Mouse (Mus musculus): ENCODE data around the gene Arl8b. TPM values are rescaled to one million over a fixed set of nuclear protein-coding genes. Genes with fewer than 3 reads are reported as not detected.
"Not testable (repeated sequence)": the region's sequence is repeated elsewhere in the genome, so short reads cannot be mapped to it uniquely, and the experiment has no call there.

Gene Arl8b
- polyA plus RNA-seq, 1 experiment from 2014 or later = 90.9 TPM

- no peak for ATAC-seq (ENCODE audit: insufficient read depth, low FRiP score, low TSS enrichment)
- Histone ChIP-seq H3K4me2 (ENCODE audit: low read depth) (no peak overlapping the region), H3K4me3 (ENCODE audit: low read depth, low read length) (no peak overlapping the region), H3K27ac (ENCODE audit: low read depth, low read length) (no peak overlapping the region), H3K9me3 (ENCODE audit: control insufficient read depth, low read length) (no peaks in the 10 kb centered on the region), H3K36me3 (ENCODE audit: control insufficient read depth, insufficient read depth, low read length) (peaks cover 12% of the 10 kb centered on the region), H3K9ac (ENCODE audit: low read length) (no peak overlapping the region), H3K27me3 (ENCODE audit: control insufficient read depth, insufficient read depth, low read length) (no peaks in the 10 kb centered on the region), H3K4me1 (ENCODE audit: control insufficient read depth, insufficient read depth, low read length) (no peaks in the 10 kb centered on the region)
- DNase-seq (ENCODE audit: low spot score) = no peak
- WGBS = 94% methylated on average over 8 of the region's 8 CpGs
These were observed 69.3 kb downstream of the Arl8b start for GRCm38 (mm10) chr6:108852088-108852670.

- Histone ChIP-seq H3K4me1 (ENCODE audit: control insufficient read depth, insufficient read depth, low read length) (no peaks in the 10 kb centered on the region), H3K9me3 (ENCODE audit: control insufficient read depth, low read length) (no peaks in the 10 kb centered on the region), H3K9ac (ENCODE audit: low read length) (no peak overlapping the region), H3K4me2 (ENCODE audit: low read depth) (no peak overlapping the region), H3K27ac (ENCODE audit: low read depth, low read length) (no peak overlapping the region), H3K36me3 (ENCODE audit: control insufficient read depth, insufficient read depth, low read length) (peaks cover 12% of the 10 kb centered on the region), H3K4me3 (ENCODE audit: low read depth, low read length) (no peak overlapping the region), H3K27me3 (ENCODE audit: control insufficient read depth, insufficient read depth, low read length) (no peaks in the 10 kb centered on the region)
- ATAC-seq (ENCODE audit: insufficient read depth, low FRiP score, low TSS enrichment) (no peak), DNase-seq (ENCODE audit: low spot score) (no peak)
- WGBS = 95% methylated on average over 5 of the region's 5 CpGs
These were observed 70.1 kb downstream of the Arl8b start for GRCm38 (mm10) chr6:108852986-108853385.

- no peak overlapping the region for H3K27ac ChIP-seq (ENCODE audit: low read depth, low read length)
- 96% methylated on average over 9 of the region's 9 CpGs for WGBS
- 0 out of 2 replicates have a peak, but pooled peaks cover 2% of the 10 kb centered on the region for H3K9me3 ChIP-seq (ENCODE audit: control insufficient read depth, low read length)
- no peak overlapping the region for H3K4me2 ChIP-seq (ENCODE audit: low read depth)
- H3K36me3 ChIP-seq (ENCODE audit: control insufficient read depth, insufficient read depth, low read length) = peaks cover 6% of the 10 kb centered on the region
- no peak overlapping the region for H3K9ac ChIP-seq (ENCODE audit: low read length)
- no peak for ATAC-seq (ENCODE audit: insufficient read depth, low FRiP score, low TSS enrichment)
- H3K27me3 ChIP-seq (ENCODE audit: control insufficient read depth, insufficient read depth, low read length) = no peaks in the 10 kb centered on the region
- no peak overlapping the region for H3K4me3 ChIP-seq (ENCODE audit: low read depth, low read length)
- H3K4me1 ChIP-seq (ENCODE audit: control insufficient read depth, insufficient read depth, low read length) = no peaks in the 10 kb centered on the region
- DNase-seq (ENCODE audit: low spot score) = no peak
These were observed 75.7 kb downstream of the Arl8b start for GRCm38 (mm10) chr6:108858583-108858982.

DNA sequence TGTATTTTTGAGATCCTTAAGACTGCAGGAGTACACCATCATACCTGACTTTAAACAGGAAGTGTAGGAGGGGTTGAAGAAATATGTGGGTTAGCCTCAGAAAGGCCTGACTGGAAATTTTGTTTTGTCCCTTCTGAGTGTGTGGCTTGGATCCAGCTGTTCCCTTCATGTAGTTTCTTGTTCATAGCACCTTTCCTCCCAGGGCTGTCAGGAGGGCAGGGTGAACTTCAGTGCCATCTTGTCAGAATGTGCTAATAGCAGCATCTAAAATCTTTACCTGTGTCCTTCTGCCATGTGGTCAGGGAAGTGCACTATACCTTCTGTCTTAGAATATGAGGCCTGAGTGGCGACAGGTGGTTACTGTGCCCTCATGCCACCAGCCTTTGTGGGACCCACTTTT is 78.3 kb downstream of the Arl8b start:
- no peak overlapping the region for H3K27ac ChIP-seq (ENCODE audit: low read depth, low read length)
- DNase-seq (ENCODE audit: low spot score) (no peak), ATAC-seq (ENCODE audit: insufficient read depth, low FRiP score, low TSS enrichment) (no peak)
- no peaks in the 10 kb centered on the region for H3K27me3 ChIP-seq (ENCODE audit: control insufficient read depth, insufficient read depth, low read length)
- WGBS = 89% methylated on average over 1 of the region's 1 CpGs
- no peaks in the 10 kb centered on the region for H3K4me1 ChIP-seq (ENCODE audit: control insufficient read depth, insufficient read depth, low read length)
- no peak overlapping the region for H3K4me3 ChIP-seq (ENCODE audit: low read depth, low read length)
- no peak overlapping the region for H3K9ac ChIP-seq (ENCODE audit: low read length)
- no peak overlapping the region for H3K4me2 ChIP-seq (ENCODE audit: low read depth)
- no peaks in the 10 kb centered on the region for H3K36me3 ChIP-seq (ENCODE audit: control insufficient read depth, insufficient read depth, low read length)
- H3K9me3 ChIP-seq (ENCODE audit: control insufficient read depth, low read length) = 0 out of 2 replicates have a peak, but pooled peaks cover 2% of the 10 kb centered on the region

- 0 out of 2 replicates have a peak, but pooled peaks cover 2% of the 10 kb centered on the region for H3K9me3 ChIP-seq (ENCODE audit: control insufficient read depth, low read length)
- H3K4me1 ChIP-seq (ENCODE audit: control insufficient read depth, insufficient read depth, low read length) = no peaks in the 10 kb centered on the region
- H3K27me3 ChIP-seq (ENCODE audit: control insufficient read depth, insufficient read depth, low read length) = no peaks in the 10 kb centered on the region
- H3K4me2 ChIP-seq (ENCODE audit: low read depth) = no peak overlapping the region
- H3K27ac ChIP-seq (ENCODE audit: low read depth, low read length) = no peak overlapping the region
- 92% methylated on average over 2 of the region's 2 CpGs for WGBS
- no peaks in the 10 kb centered on the region for H3K36me3 ChIP-seq (ENCODE audit: control insufficient read depth, insufficient read depth, low read length)
- DNase-seq (ENCODE audit: low spot score) (no peak), ATAC-seq (ENCODE audit: insufficient read depth, low FRiP score, low TSS enrichment) (no peak)
- no peak overlapping the region for H3K4me3 ChIP-seq (ENCODE audit: low read depth, low read length)
- H3K9ac ChIP-seq (ENCODE audit: low read length) = no peak overlapping the region
These were observed 79.6 kb downstream of the Arl8b start for GRCm38 (mm10) chr6:108862548-108862947.

DNA sequence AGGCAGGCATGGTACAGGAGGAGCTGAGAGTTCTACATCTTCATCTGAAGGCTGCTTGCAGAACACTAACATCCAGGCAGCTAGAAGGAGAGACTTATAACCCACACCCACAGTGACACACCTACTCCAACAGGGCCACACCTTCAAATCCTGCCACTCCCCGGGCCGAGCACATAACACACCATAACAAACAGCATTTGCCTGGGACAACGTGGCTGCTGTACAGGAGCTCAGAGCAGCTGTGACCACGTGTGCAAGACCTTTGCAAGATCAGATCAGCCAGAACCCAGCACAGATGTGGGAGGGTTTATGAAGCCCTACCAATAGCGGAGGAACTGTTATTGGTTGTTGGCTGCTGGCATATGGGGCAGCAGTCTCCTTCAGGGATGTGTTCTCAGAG is 83.4 kb downstream of the Arl8b start:
- Histone ChIP-seq H3K36me3 (ENCODE audit: control insufficient read depth, insufficient read depth, low read length) (no peaks in the 10 kb centered on the region), H3K4me1 (ENCODE audit: control insufficient read depth, insufficient read depth, low read length) (no peaks in the 10 kb centered on the region), H3K9me3 (ENCODE audit: control insufficient read depth, low read length) (0 out of 2 replicates have a peak, but pooled peaks cover 2% of the 10 kb centered on the region), H3K9ac (ENCODE audit: low read length) (no peak overlapping the region), H3K27ac (ENCODE audit: low read depth, low read length) (no peak overlapping the region), H3K4me2 (ENCODE audit: low read depth) (no peak overlapping the region), H3K4me3 (ENCODE audit: low read depth, low read length) (no peak overlapping the region), H3K27me3 (ENCODE audit: control insufficient read depth, insufficient read depth, low read length) (no peaks in the 10 kb centered on the region)
- WGBS = 82% methylated on average over 5 of the region's 5 CpGs
- DNase-seq (ENCODE audit: low spot score) (no peak), ATAC-seq (ENCODE audit: insufficient read depth, low FRiP score, low TSS enrichment) (no peak)

GRCm38 (mm10) chr6:108869031-108869430 is 86.1 kb downstream of the Arl8b start:
- not testable (repeated sequence) for H3K27me3 ChIP-seq (ENCODE audit: control insufficient read depth, insufficient read depth, low read length); H3K4me1 ChIP-seq (ENCODE audit: control insufficient read depth, insufficient read depth, low read length); H3K4me3 ChIP-seq (ENCODE audit: low read depth, low read length); H3K27ac ChIP-seq (ENCODE audit: low read depth, low read length); H3K9me3 ChIP-seq (ENCODE audit: control insufficient read depth, low read length); ATAC-seq (ENCODE audit: insufficient read depth, low FRiP score, low TSS enrichment); DNase-seq (ENCODE audit: low spot score); H3K36me3 ChIP-seq (ENCODE audit: control insufficient read depth, insufficient read depth, low read length); H3K9ac ChIP-seq (ENCODE audit: low read length); H3K4me2 ChIP-seq (ENCODE audit: low read depth)
- 61% methylated on average over 2 of the region's 2 CpGs for WGBS

DNA sequence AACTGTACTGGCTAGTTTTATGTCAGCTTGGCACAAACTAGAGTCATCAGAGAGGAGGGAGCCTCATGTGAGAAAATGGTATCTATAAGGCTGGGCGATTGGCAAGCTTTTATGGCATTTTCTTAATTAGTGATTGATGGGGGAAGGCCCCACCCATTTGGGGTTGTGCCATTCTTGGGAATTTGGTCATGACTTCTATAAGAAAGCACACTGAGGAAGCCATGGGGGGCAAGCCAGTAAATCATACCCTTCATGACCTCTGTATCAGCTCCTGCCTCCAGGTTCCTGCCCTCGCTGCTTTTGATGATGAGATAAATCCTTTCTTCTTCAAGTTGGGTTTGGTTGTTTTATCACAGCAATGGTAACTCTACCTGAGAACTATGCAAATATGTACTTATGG is 87.5 kb downstream of the Arl8b start:
- ATAC-seq (ENCODE audit: insufficient read depth, low FRiP score, low TSS enrichment) (no peak), DNase-seq (ENCODE audit: low spot score) (no peak)
- H3K4me3 ChIP-seq (ENCODE audit: low read depth, low read length) = no peak overlapping the region
- no peaks in the 10 kb centered on the region for H3K9me3 ChIP-seq (ENCODE audit: control insufficient read depth, low read length)
- no peaks in the 10 kb centered on the region for H3K36me3 ChIP-seq (ENCODE audit: control insufficient read depth, insufficient read depth, low read length)
- WGBS = 89% methylated on average over 2 of the region's 2 CpGs
- H3K4me1 ChIP-seq (ENCODE audit: control insufficient read depth, insufficient read depth, low read length) = no peaks in the 10 kb centered on the region
- H3K9ac ChIP-seq (ENCODE audit: low read length) = no peak overlapping the region
- H3K27ac ChIP-seq (ENCODE audit: low read depth, low read length) = no peak overlapping the region
- H3K4me2 ChIP-seq (ENCODE audit: low read depth) = no peak overlapping the region
- H3K27me3 ChIP-seq (ENCODE audit: control insufficient read depth, insufficient read depth, low read length) = no peaks in the 10 kb centered on the region

GRCm38 (mm10) chr6:108871251-108871650 is 88.4 kb downstream of the Arl8b start:
- Histone ChIP-seq H3K4me3 (ENCODE audit: low read depth, low read length) (no peak overlapping the region), H3K9me3 (ENCODE audit: control insufficient read depth, low read length) (no peaks in the 10 kb centered on the region), H3K36me3 (ENCODE audit: control insufficient read depth, insufficient read depth, low read length) (no peaks in the 10 kb centered on the region), H3K4me1 (ENCODE audit: control insufficient read depth, insufficient read depth, low read length) (no peaks in the 10 kb centered on the region), H3K27me3 (ENCODE audit: control insufficient read depth, insufficient read depth, low read length) (no peaks in the 10 kb centered on the region), H3K4me2 (ENCODE audit: low read depth) (no peak overlapping the region), H3K27ac (ENCODE audit: low read depth, low read length) (no peak overlapping the region), H3K9ac (ENCODE audit: low read length) (no peak overlapping the region)
- DNase-seq (ENCODE audit: low spot score) (no peak), ATAC-seq (ENCODE audit: insufficient read depth, low FRiP score, low TSS enrichment) (no peak)
- 91% methylated on average over 4 of the region's 4 CpGs for WGBS

Measured in neural tube, embryonic 11.5 days (tissue).